Mouse (Mus musculus) brain, embryonic 14.5 days (tissue): ENCODE results near the gene Ccna1.

Source experiments
- CTCF ChIP-seq: fragments of 200-500 bp; IDR thresholded peaks from 2 replicates; pipeline ENCODE4 v1.5.1; 2012; ENCODE audit warnings: inconsistent platforms, mild to moderate bottlenecking, moderate library complexity, borderline replicate concordance; ENCODE audit not compliant: insufficient read depth, insufficient read length; ENCODE audit errors: extremely low read depth
- POLR2A ChIP-seq: fragments of 200-500 bp; IDR thresholded peaks from 2 replicates; pipeline ENCODE4 v1.6.1; 2012; ENCODE audit warnings: mild to moderate bottlenecking, inconsistent platforms, borderline replicate concordance; ENCODE audit not compliant: poor library complexity, insufficient read depth, insufficient read length, severe bottlenecking; ENCODE audit errors: extremely low read depth

- no peak for TF ChIP-seq CTCF
- no peak for TF ChIP-seq POLR2A
Measured at GRCm38 (mm10) chr3:55093161-55093560, 37.9 kb upstream of the Ccna1 start.
